Mouse (Mus musculus) CH12.LX (cell line): Measurements from ENCODE around the gene Kcnq4. TPM values are rescaled to one million over a fixed set of nuclear protein-coding genes. Genes with fewer than 3 reads are reported as not detected.

ENCODE experiments used
- DNase-seq: peaks from one replicate; pipeline ENCODE4 v3.0.0-alpha.2; 2013; ENCODE audit errors: extremely low read depth
- H3K27ac ChIP-seq: 2 replicates; pipeline ENCODE4 v1.5.1; 2012; ENCODE audit warnings: low read depth, mild to moderate bottlenecking, control low read depth, moderate library complexity; ENCODE audit not compliant: insufficient read depth
- H3K27me3 ChIP-seq: replicated peaks from 2 replicates; pipeline ENCODE3; 2012; ENCODE audit warnings: inconsistent platforms
- H3K36me3 ChIP-seq, 2 experiments: replicated peaks in 1 of 2; 2 replicates each; pipeline versions ENCODE3 to v1.6.1; 2012; ENCODE audit warnings: inconsistent platforms in 1 of 2, low read length in 1 of 2, mild to moderate bottlenecking in 1 of 2, mixed read lengths in 1 of 2, moderate library complexity in 1 of 2; ENCODE audit not compliant: control insufficient read depth in 1 of 2, insufficient read depth in 1 of 2
- H3K4me1 ChIP-seq, 2 experiments: 2 replicates each; pipeline ENCODE4 v1.6.1; 2012; ENCODE audit warnings: inconsistent platforms in 1 of 2, moderate library complexity in 1 of 2; ENCODE audit not compliant: insufficient read depth in 2 of 2, control insufficient read depth in 1 of 2
- H3K4me2 ChIP-seq: 2 replicates; pipeline ENCODE4 v1.6.1; 2012; ENCODE audit warnings: low read depth, mild to moderate bottlenecking, control low read depth; ENCODE audit not compliant: poor library complexity, insufficient read depth, severe bottlenecking
- H3K4me3 ChIP-seq, 3 experiments: fragments of 150-350 bp in 1 of 3; sonication (generic) in 1 of 3; replicated peaks in 1 of 3; 2 replicates each; pipeline versions ENCODE3 to v1.5.1; 2011 to 2012; ENCODE audit warnings: low read depth in 2 of 3, low read length in 2 of 3, mild to moderate bottlenecking in 2 of 3, moderate library complexity in 2 of 3, control low read depth in 1 of 3, improper control_type of control experiment in 1 of 3, inconsistent platforms in 1 of 3, mixed read lengths in 1 of 3; ENCODE audit not compliant: poor library complexity in 1 of 3
- H3K79me2 ChIP-seq: replicated peaks from 2 replicates; pipeline ENCODE4 v1.6.1; 2012; ENCODE audit warnings: mild to moderate bottlenecking, moderate library complexity; ENCODE audit not compliant: control insufficient read depth, poor library complexity, insufficient read depth, severe bottlenecking; ENCODE audit errors: extremely low read depth
- H3K9ac ChIP-seq: 2 replicates; pipeline ENCODE4 v1.6.1; 2012; ENCODE audit warnings: low read depth, mild to moderate bottlenecking, control low read depth, moderate library complexity; ENCODE audit not compliant: insufficient read depth
- H3K9me3 ChIP-seq: replicated peaks from 2 replicates; pipeline ENCODE3; 2012; ENCODE audit warnings: low read length, inconsistent platforms, mixed read lengths
- BHLHE40 ChIP-seq: IDR thresholded peaks from 2 replicates; pipeline ENCODE4 v1.6.1; 2011; ENCODE audit warnings: mild to moderate bottlenecking, low read depth, low read length, improper control_type of control experiment
- CHD1 ChIP-seq: IDR thresholded peaks from 2 replicates; pipeline ENCODE4 v1.6.1; 2012; ENCODE audit warnings: low read depth, low read length, improper control_type of control experiment, inconsistent platforms
- CHD2 ChIP-seq: IDR thresholded peaks from 2 replicates; pipeline ENCODE4 v1.6.1; 2011; ENCODE audit warnings: low read length, improper control_type of control experiment
- CTCF ChIP-seq, 2 experiments: IDR thresholded peaks in 1 of 2; conservative IDR thresholded peaks in 1 of 2; 2 replicates each; pipeline ENCODE4 v1.5.1; 2011 to 2012; ENCODE audit warnings: low read depth in 2 of 2, low read length in 2 of 2, improper control_type of control experiment in 1 of 2, inconsistent platforms in 1 of 2, mild to moderate bottlenecking in 1 of 2, moderate library complexity in 1 of 2
- E2F4 ChIP-seq: IDR thresholded peaks from 2 replicates; pipeline ENCODE4 v1.6.1; 2011; ENCODE audit warnings: low read depth, low read length, improper control_type of control experiment; ENCODE audit not compliant: insufficient replicate concordance
- ELF1 ChIP-seq: IDR thresholded peaks from 2 replicates; pipeline ENCODE4 v1.6.1; 2014; ENCODE audit warnings: low read depth, mild to moderate bottlenecking, inconsistent platforms, low read length, improper control_type of control experiment
- EP300 ChIP-seq: IDR thresholded peaks from 2 replicates; pipeline ENCODE4 v1.6.1; 2011; ENCODE audit warnings: low read length, improper control_type of control experiment
- ETS1 ChIP-seq: conservative IDR thresholded peaks from 2 replicates; pipeline ENCODE4 v1.6.1; 2012; ENCODE audit warnings: low read depth, mild to moderate bottlenecking, inconsistent platforms, low read length, improper control_type of control experiment, moderate library complexity
- GABPA ChIP-seq: IDR thresholded peaks from 2 replicates; pipeline ENCODE4 v1.6.1; 2012; ENCODE audit warnings: low read depth, low read length, improper control_type of control experiment, inconsistent platforms; ENCODE audit not compliant: insufficient replicate concordance
- HCFC1 ChIP-seq: IDR thresholded peaks from 2 replicates; pipeline ENCODE4 v1.6.1; 2012; ENCODE audit warnings: low read depth, mild to moderate bottlenecking, inconsistent platforms, low read length, improper control_type of control experiment
- JUN ChIP-seq: IDR thresholded peaks from 2 replicates; pipeline ENCODE4 v1.6.1; 2011; ENCODE audit warnings: low read depth, mild to moderate bottlenecking, low read length, improper control_type of control experiment, moderate library complexity; ENCODE audit not compliant: insufficient read depth
- JUND ChIP-seq: conservative IDR thresholded peaks from 2 replicates; pipeline ENCODE4 v1.6.1; 2011; ENCODE audit warnings: low read depth, low read length, improper control_type of control experiment
- MAX ChIP-seq: IDR thresholded peaks from 2 replicates; pipeline ENCODE4 v1.6.1; 2011; ENCODE audit warnings: low read length, improper control_type of control experiment
- MAZ ChIP-seq: IDR thresholded peaks from 2 replicates; pipeline ENCODE4 v1.6.1; 2012; ENCODE audit warnings: low read depth, mild to moderate bottlenecking, inconsistent platforms, low read length, improper control_type of control experiment, moderate library complexity
- NRF1 ChIP-seq: IDR thresholded peaks from 2 replicates; pipeline ENCODE4 v1.6.1; 2014; ENCODE audit warnings: low read depth, mild to moderate bottlenecking, inconsistent platforms, low read length, improper control_type of control experiment, moderate library complexity
- PAX5 ChIP-seq: IDR thresholded peaks from 2 replicates; pipeline ENCODE4 v1.6.1; 2012; ENCODE audit warnings: low read length, inconsistent platforms, mixed read lengths
- POLR2A ChIP-seq: IDR thresholded peaks from 2 replicates; pipeline ENCODE4 v1.6.1; 2011; ENCODE audit warnings: low read depth, mild to moderate bottlenecking, improper control_type of control experiment, low read length
- RAD21 ChIP-seq: IDR thresholded peaks from 2 replicates; pipeline ENCODE4 v1.6.1; 2011; ENCODE audit warnings: low read depth, mild to moderate bottlenecking, low read length, improper control_type of control experiment, moderate library complexity
- SMC3 ChIP-seq: IDR thresholded peaks from 2 replicates; pipeline ENCODE4 v1.6.1; 2011; ENCODE audit warnings: low read depth, low read length, improper control_type of control experiment
- TBP ChIP-seq: conservative IDR thresholded peaks from 2 replicates; pipeline ENCODE4 v1.6.1; 2011; ENCODE audit warnings: low read depth, low read length, improper control_type of control experiment
- UBTF ChIP-seq: IDR thresholded peaks from 2 replicates; pipeline ENCODE4 v1.6.1; 2012; ENCODE audit warnings: low read depth, mild to moderate bottlenecking, inconsistent platforms, low read length, improper control_type of control experiment, moderate library complexity
- ZC3H11A ChIP-seq: IDR thresholded peaks from 2 replicates; pipeline ENCODE4 v1.6.1; 2012; ENCODE audit warnings: low read depth, mild to moderate bottlenecking, inconsistent platforms, low read length, improper control_type of control experiment
- ZKSCAN1 ChIP-seq: IDR thresholded peaks from 2 replicates; pipeline ENCODE4 v1.6.1; 2012; ENCODE audit warnings: low read depth, inconsistent platforms, low read length, improper control_type of control experiment, borderline replicate concordance
- ZMIZ1 ChIP-seq: IDR thresholded peaks from 2 replicates; pipeline ENCODE4 v1.6.1; 2012; ENCODE audit warnings: low read depth, mild to moderate bottlenecking, inconsistent platforms, low read length, improper control_type of control experiment
- ZNF384 ChIP-seq: IDR thresholded peaks from 2 replicates; pipeline ENCODE4 v1.6.1; 2012; ENCODE audit warnings: low read depth, low read length, improper control_type of control experiment, inconsistent platforms
- dilution Hi-C: fragments of 300-500 bp; cut with MboI; formaldehyde crosslinking; loops from 2 replicates; pipeline ENCODE4 v1.14.3; 2020; ENCODE audit warnings: low sequenced_read_pairs; ENCODE audit not compliant: extremely low pct_unique_long_range_greater_than_20kb, extremely low pct_ligation_motif_present
- in situ Hi-C: fragments of 300-500 bp; cut with MboI; formaldehyde crosslinking; loops from 3 replicates; pipeline ENCODE4 v1.14.3; 2019; ENCODE audit warnings: low sequenced_read_pairs, low pct_ligation_motif_present, low pct_unique_long_range_greater_than_20kb, mixed read lengths
- polyA plus RNA-seq: library from polyadenylated mRNA; unstranded; fragments of >175 nt; gene quantifications from 2 replicates; pipeline ENCODE4 v1.2.1, GENCODE M21; 2012; ENCODE audit warnings: low read depth; ENCODE audit not compliant: insufficient read length
- total RNA-seq, 2 experiments: library from RNA; depleted of rRNA; stranded (reverse); fragments of 300-350 nt in 1 of 2; fragments of >200 nt in 1 of 2; gene quantifications; 2 replicates each; pipeline ENCODE4 v1.2.3; 2012 to 2014

Gene Kcnq4
- total and polyA plus RNA-seq, 3 experiments = 0.08 to 0.10 TPM; not detected in 1

DNA sequence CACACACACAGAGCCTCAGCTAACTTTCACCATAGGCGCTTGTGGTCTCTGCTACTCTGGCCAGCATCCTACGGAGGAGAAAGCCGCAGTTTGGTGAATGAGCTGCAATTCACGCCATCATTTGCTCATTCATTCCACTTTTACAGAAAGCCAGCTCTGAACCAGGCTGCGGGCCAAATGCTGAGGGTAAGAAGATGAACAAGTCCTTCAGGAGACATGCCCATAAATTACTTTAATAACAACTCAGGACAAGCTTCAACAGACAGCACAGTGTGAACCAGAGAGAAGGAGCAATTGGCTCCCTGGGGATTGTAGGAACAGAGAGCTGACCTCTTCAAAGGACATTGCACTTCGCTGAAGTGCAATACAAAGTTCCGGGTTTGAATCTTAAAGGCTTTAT, 82.6 kb downstream of the Kcnq4 start:
- Histone ChIP-seq H3K9ac (no peak overlapping the region), H3K4me2 (peak overlapping the region; percentile 60; the same call in 1 of the 2 replicates), H3K36me3 (no peaks in the 10 kb centered on the region), H3K79me2 (no peaks in the 10 kb centered on the region), H3K4me1 (peaks cover 7 to 33% of the 10 kb centered on the region in 2 experiments), H3K27me3 (peaks cover 8% of the 10 kb centered on the region), H3K4me3 (no peak overlapping the region), H3K9me3 (peaks cover 5% of the 10 kb centered on the region), H3K27ac (no peak overlapping the region)
- in situ Hi-C loops (no loop called here), dilution Hi-C loops (no loop called here)
- DNase-seq = no peak
- TF ChIP-seq POLR2A = no peak

DNA sequence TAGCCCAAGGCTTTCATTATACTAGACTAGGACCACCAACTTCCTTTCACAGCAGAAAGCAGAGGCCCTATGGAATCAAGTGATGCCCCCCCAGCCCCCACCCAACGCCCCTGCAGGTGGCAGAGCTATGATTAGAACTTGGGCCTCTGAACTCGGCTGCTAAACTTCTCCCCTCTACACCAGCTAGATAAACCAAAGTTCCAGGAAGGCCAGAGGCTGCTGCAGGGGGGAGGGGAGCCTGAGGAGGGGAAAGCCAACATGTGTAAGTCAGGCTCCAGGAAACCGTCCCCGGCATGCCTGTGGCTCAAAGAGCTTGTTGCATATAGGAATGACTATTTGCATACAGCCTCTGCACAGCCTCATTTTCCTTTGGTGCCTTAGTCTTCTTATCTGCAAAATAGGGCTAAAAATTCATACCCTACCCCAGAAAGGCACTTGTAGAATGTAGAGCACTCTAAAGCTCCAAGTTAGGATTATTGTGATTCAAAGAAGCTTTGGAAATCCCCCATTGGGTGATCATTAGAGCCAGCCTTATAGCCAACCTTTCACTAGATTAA, 83.2 kb downstream of the Kcnq4 start:
- Histone ChIP-seq H3K9me3 (peaks cover 4% of the 10 kb centered on the region), H3K27ac (no peak overlapping the region), H3K4me2 (no peak overlapping the region), H3K9ac (no peak overlapping the region), H3K27me3 (peaks cover 8% of the 10 kb centered on the region), H3K79me2 (no peaks in the 10 kb centered on the region), H3K4me3 (no peak overlapping the region), H3K4me1 (peaks cover 7 to 33% of the 10 kb centered on the region in 2 experiments), H3K36me3 (no peaks in the 10 kb centered on the region)
- in situ Hi-C loops = no loop called here
- DNase-seq = peak; percentile 49
- TF ChIP-seq SMC3 = no peak
- TF ChIP-seq CTCF (conservative IDR thresholded peaks at IDR 0.05 in 1 of 2, IDR thresholded peaks at IDR 0.05 in 1 of 2; ENCODE audit: low read depth in 2 of 2, low read length in 2 of 2) = no peak
- 0 out of 2 replicates have a peak, but pooled peaks have one; percentile 23 for TF ChIP-seq ELF1
- no peak for TF ChIP-seq JUN
- no peak for TF ChIP-seq ETS1
- no peak for TF ChIP-seq CHD1
- no peak for TF ChIP-seq UBTF
- TF ChIP-seq TBP = no peak
- TF ChIP-seq EP300 = no peak
- dilution Hi-C loops = no loop called here

DNA sequence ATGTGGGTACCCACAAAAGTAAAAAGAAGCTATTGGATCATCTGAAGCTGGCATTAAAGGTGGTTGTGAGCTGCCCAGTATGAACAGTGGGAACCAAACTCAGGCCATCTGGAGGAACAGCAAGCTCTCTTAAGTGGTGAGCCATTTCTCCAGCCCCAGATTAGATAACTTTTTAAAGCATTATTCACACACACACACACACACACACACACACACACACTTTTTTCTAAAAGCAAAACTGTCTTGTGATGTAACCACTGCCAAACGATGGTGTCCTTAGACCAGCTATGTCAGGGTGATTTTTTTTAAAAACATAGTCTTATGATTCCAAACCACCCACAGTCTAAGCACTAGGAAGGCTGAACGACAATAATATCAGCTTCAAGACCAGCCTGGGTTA, 83.8 kb downstream of the Kcnq4 start:
- in situ Hi-C loops (no loop called here), dilution Hi-C loops (no loop called here)
- Histone ChIP-seq H3K4me2 (no peak overlapping the region), H3K4me3 (no peak overlapping the region), H3K79me2 (no peaks in the 10 kb centered on the region), H3K4me1 (peaks cover 7 to 33% of the 10 kb centered on the region in 2 experiments), H3K9me3 (peaks cover 3% of the 10 kb centered on the region), H3K27ac (no peak overlapping the region), H3K36me3 (no peaks in the 10 kb centered on the region), H3K9ac (no peak overlapping the region), H3K27me3 (peaks cover 8% of the 10 kb centered on the region)
- no peak for DNase-seq
- TF ChIP-seq HCFC1 (no peak), BHLHE40 (no peak), JUN (no peak), CHD2 (no peak), ZMIZ1 (no peak), CHD1 (no peak), MAZ (no peak), RAD21 (no peak), ZKSCAN1 (no peak), E2F4 (no peak), PAX5 (no peak), GABPA (no peak), ZC3H11A (no peak), ZNF384 (no peak), NRF1 (no peak), MAX (no peak), JUND (no peak)
